Mouse (Mus musculus): ENCODE data around the gene Wscd2.
"Not testable (repeated sequence)": the region's sequence is repeated elsewhere in the genome, so short reads cannot be mapped to it uniquely, and the experiment has no call there.

Wscd2 gene

DNA sequence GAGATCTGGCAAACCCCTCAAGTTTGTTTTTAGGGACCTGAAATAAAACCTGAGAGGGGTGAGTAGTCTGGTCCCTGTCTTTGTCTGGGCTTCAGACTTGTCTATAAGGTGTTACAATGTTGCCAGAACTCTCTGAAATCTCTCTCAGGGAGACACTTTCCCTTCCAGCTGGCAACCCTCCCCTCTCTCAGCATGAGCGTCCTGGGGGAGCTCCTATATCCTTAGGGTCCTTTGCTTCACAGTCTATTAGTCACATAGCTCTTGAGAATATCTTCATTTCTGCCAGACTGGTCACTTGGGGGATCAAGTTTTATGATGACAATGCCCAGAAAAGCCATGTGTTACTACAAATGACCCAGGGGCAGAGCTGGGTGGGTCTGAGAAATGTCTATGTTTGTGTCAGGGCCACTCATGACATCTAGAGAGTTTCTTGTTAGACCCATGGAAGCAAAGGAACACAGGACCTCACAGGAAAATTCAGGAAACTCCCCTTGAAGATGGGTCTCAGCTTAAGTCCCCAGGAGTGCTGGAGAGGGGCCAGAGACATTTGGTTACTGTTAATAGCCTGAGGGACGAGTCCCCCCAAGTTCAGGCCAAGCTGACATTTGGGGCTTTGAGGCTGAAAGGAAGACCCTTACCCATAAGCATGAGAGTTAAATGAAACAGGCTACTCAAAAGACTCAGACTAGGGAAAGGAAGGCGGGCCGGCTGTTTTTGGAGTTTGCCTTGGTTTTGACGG lies 93.5 kb downstream of the Wscd2 start:
- no peak for DNase-seq (ENCODE audit: low spot score)

DNA sequence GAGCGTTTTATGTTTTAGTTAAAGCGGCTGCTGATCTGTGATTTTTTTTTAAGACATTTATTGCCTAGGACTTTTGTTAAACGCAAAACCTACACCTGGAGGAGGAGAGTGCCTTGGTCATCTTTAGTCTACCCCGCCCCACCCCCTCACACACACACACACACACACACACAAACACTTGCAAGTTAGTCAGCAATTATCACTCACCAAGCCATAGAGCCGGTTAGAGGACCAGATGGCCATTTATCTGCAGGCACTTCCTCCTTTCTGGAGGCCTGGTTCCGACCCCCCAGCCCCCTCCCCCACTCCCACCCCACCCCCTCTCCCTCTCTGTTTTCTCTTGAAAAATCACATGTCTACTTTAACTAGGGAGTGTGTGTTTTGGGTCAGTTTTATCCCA lies 94.3 kb downstream of the Wscd2 start:
- no peak for DNase-seq (ENCODE audit: low spot score)

DNA sequence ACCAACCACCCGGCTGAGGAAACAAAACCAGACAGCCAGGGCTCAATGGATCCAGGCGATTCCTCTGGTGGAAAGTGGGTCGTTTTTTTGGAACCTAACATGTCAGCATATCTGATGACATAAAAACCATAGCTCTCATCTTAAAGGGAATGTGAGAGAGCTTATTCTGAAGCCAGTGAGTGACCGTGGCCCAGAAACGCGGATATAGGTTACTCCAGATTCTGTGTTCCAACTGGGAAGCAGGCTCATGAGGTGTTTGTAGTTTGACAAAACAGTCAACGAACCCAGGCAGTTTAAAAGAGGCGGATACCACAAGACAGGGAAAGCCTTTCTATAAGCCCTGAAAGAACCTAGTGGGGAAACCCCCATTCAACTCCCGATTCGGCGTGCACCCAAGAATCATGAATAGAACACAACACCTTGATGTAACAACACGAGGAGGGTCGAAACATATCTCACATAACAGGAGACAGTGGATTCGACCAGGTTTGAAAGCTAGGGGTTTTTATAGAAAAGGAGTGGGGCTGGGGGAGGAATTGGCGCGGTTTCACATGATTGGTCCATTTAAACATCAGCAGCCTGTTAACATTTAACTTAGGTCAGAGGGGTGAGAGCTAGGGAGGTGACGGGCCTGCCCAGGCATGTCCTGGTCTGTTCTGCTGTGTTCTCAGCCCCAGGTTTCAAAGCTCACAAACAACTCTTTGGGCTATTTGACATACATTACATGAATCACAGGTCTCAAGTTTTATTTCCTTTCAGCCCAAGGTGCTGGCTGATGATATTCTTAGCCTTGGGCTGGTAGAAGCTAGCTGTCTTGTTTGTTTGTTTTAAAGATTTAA lies 95.7 kb downstream of the Wscd2 start:
- not testable (repeated sequence) for DNase-seq (ENCODE audit: low spot score)

DNA sequence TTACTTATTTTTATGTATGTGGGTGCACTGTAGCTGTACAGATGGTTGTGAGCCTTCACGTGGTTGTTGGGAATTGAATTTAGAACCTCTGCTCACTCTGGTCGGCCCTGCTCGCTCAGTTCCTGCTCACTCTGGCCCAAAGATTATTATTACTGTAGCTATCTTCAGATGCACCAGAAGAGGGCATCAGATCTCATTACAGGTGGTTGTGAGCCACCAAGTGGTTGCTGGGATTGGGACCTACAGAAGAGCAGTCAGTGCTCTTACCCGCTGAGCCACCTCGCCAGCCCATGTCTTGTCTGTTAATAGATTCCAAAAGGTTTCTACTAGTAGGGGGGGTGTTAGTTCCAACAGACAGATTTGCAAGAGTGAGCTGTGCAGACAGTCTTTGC lies 96.3 kb downstream of the Wscd2 start:
- DNase-seq (ENCODE audit: low spot score) = not testable (repeated sequence)

DNA sequence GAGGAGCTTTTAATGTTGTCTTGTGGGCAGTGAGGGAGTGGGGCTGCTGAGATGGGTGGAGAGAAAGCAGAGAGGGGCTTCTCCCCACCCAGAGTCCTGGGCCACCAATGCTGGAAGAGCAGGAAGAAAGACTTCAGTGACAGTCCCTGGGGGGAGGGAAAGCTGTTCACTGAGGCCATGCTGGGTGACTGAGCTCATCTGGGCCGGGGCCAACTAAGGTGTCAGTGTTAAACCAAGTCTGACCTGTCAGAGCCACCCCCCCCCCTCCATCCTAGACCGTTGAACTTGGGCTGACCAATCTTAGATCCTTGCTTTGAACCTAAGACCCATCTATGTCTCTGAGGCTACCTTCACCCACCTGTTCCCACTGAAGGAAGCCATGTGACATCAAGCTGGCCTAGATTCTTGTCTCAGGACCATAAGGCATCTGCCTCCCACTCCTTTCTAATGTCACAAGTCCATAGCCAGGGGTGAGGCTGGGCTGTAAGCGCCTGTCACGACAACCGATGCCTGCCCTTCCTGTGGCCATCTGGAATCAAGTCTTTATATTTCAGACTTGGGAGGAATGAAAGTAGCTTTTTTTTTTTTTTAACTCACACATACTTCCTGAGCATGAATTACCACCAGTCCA lies 100.0 kb downstream of the Wscd2 start:
- DNase-seq (ENCODE audit: low spot score) = no peak

DNA sequence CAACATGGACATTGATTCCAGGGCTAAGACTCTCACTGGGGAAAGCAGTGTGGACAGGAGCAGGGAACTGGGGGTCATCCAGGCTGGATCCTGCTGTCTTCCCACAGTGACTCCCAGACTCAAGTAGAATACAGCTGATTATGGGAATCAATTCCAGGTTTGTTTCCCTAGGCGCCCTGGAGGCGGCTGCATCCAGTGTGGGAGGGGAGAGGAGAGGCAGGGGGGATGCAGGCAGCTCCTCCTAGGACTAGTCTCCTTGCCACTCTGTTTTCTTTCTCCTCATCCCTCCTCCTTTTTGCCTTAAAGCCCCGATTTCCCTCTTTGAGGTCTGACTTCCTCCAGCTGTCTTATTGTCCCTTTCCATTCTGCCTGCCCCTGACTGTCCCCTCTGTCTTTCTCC lies 101.0 kb downstream of the Wscd2 start:
- DNase-seq (ENCODE audit: low spot score) = no peak

DNA sequence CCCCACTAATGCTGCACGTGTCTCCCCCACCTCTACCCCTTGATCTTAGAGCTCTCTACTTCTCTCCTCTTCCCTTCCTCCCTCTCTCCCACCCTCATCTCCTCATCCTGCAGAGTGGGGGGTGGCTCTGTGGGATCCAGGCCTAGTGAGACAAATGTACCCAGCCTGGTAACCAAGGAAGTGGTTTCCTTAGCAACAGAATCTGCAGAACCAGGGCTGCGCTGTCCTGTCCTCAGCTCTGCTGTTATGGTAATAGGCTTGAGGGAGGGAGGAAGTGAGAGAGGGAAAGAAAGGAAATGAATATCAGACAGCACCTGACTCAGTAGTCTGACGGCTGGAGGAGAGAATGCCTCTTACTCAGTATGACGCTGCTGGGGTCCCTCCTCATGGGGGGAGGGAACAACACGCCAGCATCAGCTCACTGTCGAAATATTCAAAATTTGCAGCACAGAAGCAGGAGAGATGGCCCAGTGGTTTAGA lies 101.7 kb downstream of the Wscd2 start:
- DNase-seq (ENCODE audit: low spot score) = no peak

DNA sequence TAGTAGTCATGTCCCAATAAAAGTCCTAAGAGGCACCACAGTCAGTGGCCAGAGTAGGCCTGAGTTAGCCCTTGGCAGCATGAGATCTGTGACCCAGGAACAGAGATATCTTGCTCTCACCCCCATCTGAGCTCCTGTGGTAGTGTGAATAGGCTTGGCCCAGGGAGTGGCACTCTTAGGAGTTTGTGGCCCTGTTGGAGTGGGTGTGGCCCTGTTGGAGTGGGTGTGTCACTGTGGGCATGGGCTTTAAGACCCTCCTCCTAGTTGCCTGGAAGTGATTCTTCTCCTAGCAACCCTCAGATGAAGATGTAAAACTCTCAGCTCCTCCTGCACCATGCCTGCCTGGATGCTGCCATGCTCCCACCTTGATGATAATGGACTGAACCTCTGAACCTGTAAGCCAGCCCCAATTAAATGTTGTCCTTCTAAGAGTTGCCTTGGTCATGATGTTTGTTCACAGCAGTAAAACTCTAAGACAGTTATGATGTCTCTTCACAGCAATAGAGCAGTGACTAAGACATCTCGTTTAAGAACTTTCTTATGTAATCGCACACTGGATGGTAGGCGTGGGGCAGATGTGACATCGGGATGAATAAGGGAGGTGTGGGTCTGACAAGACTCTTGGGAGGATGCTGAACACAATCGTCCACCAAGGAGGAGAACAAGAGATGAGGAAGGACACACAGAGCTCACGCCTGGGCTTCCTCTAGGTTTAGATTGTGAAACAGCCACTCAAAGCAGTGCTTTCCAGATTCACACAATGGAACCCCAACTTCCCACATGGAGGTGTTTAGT lies 104.0 kb downstream of the Wscd2 start:
- DNase-seq (ENCODE audit: low spot score) = no peak

DNA sequence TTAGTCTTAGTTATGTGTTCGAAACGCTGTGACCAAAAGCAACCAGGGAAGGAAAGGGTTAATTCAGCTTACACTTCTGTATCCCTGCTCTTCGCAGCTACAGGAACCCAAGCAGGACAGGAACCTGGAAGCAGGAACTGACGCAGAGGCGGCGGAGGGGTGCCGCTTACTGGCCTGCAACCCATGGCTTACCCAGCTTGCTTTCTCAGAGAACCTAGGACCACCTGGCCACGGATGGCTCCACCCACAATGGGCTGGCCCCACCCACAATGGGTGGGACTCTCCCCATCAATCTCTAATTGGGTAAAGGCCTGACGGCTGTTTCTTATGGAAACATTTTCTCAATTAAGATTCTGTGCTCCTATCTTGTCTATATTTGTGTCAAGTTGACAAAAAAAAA lies 106.1 kb downstream of the Wscd2 start:
- DNase-seq (ENCODE audit: low spot score) = no peak

DNA sequence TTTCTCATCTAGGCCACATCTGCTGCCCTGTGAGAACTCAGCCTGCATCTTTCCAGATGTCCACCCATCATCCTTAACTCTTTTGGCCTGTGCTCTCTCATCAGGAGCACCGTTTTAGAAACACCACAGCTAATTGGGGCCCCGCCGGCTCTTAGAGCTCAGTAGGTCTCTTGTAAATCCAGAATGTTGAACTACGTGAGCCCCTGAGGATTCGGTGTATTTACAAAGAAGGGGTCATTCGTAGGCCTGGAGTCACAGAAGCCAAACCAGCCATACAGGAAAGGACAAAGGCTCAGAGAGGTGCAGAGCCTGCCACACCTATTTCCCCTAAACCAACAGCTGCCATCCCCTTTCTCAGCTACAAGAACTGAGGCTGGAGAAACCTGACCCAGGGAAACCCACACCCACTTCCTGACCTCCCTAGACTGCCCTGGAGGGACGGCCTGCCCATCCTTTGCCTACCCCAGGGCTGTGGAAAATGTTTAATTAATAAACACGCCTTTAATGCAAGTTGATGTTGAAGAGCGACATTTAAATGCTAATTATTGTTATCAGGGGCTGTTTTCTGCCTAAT lies 106.7 kb downstream of the Wscd2 start:
- DNase-seq (ENCODE audit: low spot score) = no peak

DNA sequence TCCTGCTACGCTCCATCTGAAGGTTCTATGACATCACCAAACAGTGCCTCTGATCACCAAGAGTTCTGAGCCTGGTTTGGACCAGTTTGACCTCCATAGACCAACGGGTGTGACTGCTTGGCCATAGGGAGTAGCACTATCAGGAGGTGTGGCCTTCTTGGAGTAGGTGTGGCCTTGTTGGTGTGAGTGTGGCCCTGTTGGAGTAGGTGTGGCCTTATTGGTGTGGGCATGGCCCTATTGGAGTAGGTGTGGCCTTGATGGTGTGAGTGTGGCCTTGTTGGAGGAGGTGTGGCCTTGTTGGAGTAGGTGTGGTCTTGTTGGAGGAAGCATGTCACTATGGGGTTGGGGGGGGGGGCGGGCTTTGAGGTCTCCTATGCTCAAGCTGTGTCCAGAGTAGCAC lies 110.0 kb downstream of the Wscd2 start:
- no peak for DNase-seq (ENCODE audit: low spot score)

DNA sequence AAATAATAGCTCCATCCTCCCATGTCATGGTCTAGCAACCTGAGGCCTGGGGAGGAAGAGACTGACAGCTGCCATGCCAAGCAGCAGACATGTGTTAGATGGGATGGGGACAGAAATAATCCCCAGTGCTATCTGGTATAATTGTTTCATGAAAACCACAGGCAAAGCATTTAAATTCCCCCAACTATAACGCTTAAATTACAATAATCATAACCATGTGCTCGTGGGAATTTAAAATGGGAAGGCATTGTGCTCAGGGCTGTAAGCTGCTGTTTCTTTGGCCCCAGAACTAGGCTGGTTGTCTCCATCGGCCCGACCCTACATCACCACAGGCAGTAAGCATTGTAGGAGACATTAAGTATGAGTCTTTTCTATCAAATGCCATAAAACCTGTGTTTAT lies 110.7 kb downstream of the Wscd2 start:
- no peak for DNase-seq (ENCODE audit: low spot score)

DNA sequence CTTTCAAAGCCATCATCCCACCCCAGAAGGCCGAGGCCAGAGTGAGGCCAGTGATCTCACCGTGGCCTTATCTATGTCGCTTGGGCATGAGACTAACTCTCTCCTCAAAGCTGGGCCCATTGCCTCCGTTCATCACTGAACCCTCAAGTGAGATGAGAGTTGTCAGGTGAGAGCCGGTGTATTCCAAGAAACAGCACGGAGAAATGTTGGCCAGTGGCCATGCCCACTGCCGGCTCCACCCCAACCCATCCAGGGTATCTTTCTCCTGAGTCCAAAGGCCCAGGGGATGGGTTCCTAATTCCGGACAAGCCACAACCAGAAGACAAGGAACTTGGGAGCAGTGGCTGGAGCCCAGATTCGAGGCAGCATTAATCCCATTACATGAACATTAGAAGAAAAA lies 113.3 kb downstream of the Wscd2 start:
- DNase-seq (ENCODE audit: low spot score) = no peak

DNA sequence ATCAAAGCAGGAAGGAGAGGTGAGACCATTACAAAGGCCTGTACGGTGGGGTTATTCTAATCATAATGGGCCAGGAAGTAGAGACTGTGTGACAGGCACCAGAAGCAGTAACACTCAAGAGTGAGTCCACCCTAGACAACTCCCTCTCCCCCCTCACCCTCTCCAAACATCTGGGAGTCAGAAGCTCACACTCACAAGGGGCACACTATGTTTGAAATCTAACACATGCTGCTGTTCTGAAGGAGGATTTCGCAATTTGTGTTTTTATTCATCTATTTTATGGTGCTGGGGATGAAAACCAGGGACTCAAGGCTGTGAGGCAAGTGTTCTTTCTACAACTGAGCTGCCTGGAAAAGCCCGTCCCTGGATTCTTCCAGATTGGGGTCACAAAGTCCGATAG lies 114.6 kb downstream of the Wscd2 start:
- DNase-seq (ENCODE audit: low spot score) = no peak

DNA sequence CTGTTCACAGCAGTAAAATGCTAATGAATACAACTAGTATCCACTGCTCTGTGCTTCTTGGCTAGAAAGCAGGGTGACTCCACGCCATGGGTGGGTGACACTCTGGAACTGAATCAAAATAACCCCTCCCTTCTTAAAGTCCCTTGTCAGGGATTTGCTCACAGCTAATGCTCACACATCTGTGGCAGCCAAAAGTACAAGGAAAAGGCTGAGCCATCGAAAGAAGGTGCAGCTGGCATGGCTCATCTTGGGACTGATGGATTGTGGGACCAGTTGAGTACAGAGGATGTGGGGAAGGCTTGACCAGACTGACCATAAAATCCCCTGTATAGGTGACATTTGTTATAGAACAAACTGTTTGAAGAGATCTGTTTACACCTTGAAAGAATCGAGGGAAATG lies 116.0 kb downstream of the Wscd2 start:
- no peak for DNase-seq (ENCODE audit: low spot score)

DNA sequence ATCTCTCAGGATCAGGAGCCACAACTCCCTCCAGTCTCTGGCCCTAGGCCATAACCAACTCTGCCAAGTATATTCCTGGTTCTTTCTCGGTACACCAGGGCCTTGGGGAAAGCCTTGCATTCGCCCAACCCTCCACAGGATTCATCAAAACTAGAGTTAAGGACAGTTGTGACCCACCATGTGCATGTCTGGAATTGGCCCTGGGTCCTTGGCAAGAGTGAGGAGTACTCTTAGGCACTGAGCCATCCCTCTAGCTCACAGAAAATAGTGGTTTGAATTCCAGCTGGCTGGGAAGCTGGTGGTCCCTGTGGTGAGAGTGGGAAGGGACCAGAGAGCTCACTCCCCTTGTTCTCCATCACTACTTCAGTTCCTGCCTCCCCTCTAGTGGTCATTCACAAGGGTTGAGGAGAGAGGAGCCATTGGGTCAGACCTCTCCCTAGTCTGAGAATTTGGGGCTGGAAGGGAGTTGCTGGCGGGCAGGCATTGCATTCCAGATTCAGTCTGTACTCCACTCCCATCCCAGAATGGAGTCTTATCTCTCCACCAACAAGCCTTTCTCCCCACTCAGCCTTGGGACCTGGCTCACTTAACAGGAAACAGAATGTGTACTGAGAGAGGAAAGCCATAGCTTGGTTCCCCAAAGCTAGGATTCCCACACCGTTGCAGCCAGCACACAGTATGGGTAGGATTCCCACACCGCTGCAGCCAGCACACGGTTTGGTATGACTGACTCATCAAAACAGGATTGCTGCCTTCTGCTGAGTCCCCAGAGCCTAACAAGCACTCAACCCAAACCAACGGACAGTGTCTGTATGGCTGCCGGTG lies 117.0 kb downstream of the Wscd2 start:
- DNase-seq (ENCODE audit: low spot score) = no peak

DNA sequence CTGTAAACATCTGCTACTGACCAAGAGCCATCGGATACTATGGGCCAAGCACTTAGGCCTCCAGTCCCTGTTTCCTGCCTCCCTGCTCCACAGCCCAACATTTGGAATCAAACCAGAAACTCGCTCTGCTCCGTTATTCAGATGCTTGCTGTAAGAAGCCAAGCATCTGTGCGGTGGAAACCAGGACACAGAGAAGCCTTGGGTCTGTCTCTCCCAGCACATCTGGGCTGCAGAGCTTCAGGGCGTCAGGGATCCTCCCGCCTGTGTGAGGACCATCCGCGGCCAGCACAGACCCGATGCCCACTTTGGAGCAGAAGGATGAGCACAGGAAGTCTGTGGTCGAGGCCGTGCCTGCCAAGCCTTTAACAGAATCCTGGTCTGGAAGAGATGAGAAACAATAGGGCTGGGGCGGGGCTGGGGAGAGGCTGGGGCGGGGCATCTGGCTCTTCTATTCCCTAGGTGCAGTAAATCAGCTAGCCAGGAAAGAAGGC lies 117.9 kb downstream of the Wscd2 start:
- DNase-seq (ENCODE audit: low spot score) = no peak

DNA sequence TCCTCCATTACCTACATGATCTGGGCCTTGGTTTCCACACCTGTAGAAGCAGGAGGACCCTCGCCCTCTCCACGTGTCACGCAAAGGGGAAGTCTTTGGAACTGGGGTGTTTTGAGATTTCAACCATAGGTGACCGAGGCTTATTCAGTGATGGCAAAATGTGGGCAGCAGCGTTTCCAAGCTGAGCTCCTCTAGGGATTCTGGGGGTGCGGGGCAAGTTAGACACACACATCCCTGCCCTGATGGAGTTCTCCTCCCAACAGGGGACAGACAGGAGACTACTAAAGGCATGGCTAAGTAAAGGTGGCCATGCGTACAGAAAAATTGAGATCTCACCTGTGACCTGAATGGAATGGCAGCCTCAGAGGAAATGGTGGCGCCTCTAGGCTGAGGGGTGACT lies 118.4 kb downstream of the Wscd2 start:
- DNase-seq (ENCODE audit: low spot score) = no peak

DNA sequence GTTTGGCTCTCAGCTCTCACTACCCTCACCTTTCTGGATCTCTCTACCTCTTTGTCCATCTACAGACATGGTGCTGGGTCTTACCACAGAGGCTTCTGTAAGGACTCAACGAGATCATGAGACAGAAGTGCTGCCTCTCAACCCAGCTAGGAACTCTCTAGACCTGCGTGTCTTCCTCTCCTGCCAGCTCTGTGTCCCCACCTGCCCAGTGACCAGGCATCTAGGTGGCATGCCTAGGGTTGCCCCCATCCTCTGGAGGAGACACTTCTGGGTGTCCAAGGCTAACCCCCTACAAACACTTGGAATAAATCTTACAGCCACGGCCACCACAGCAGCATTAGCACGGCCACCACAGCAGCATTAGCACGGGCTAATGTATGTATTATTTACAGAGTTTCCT lies 119.8 kb downstream of the Wscd2 start:
- no peak for DNase-seq (ENCODE audit: low spot score)

DNA sequence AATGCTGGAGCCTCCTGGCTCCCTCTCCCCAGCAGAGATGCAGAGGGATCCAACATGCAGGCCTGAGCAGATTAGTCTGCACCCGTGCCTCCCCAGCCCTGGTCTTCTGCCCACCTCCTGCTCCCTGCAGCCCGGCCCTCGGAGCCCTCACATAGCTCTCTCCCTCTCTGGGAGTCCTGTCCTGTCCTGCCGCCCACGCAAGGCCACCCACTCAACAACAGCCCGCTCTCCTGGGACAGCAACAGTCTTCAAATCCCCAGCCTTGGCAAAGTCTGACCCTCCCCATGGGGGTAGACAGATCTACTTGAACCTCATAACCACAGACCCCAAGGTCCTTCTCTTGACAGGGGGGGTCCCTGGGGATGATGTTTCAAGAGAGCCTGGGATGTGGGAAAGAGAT lies 120.4 kb downstream of the Wscd2 start:
- DNase-seq (ENCODE audit: low spot score) = no peak

DNA sequence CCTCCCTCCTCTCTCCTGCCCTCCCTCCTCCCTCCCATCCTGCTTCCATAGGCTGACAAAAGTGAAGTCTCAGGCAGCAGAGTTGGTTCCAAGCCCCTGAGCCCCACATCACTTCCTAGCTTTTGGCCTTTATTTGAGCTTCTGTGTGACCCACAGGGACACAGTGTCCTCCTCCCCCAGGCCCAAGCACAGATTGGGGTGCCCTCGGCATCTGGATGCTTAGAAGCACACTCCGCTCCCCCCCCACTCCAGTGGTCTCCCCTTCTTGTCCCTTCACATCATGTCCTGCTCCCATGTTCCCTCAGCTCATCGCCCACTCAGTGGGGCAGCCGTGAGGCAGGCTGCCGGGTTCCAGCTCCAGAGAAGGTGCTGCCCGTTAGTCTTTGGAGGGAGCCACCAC lies 121.0 kb downstream of the Wscd2 start:
- no peak for DNase-seq (ENCODE audit: low spot score)

All from urinary bladder, postnatal 10 days (tissue).